Mouse (Mus musculus): Measurements from ENCODE around the gene Lrp1. TPM values are rescaled to one million over a fixed set of nuclear protein-coding genes. Genes with fewer than 3 reads are reported as not detected.

The Lrp1 gene
- polyA plus RNA-seq, 1 experiment from 2014 or later, result 34.6 TPM

DNA sequence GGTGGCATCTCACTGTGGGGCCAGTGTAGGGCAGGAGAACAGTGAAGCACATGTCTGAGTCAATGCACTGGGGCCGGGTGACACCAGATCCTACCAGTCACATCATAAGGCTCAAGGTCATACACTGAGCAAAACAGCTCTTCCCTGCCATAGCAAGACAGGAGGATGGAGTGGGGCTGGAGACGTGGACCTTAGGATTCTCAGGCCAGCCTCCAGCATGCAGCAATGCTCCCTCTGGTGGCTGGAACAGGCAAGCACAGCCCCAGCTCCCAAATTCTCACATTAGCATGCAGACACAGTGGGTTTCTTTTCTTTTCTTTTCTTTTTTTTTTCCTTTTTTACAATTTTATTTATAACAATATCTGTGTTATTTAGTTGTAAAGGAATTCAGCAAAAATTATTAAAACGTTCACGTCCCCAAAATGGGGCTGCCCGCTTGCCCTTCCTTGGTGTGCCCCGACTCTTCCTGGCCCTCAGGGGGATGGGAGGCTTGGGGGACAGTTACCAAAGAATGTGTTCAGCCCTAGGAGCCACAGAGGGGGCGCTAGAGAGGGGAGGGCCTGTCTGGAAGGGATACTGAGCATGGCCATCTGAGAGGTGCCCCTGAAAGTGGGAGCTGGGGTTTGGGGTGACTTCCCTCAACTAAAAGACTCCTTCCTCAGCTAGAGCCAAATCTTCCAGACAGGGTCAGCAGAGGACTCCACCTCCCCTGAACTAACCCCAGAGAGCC, 82.9 kb downstream of the Lrp1 start:
- 0 out of 2 replicates have a peak, but pooled peaks have one; percentile 27 for ATAC-seq (replicated peaks; ENCODE audit: insufficient number of reproducible peaks, low FRiP score, low TSS enrichment)
- H3K4me3 ChIP-seq (ENCODE audit: low read depth, low read length), result no peak overlapping the region
- no peak overlapping the region for H3K4me2 ChIP-seq
- no peak overlapping the region for H3K9ac ChIP-seq (ENCODE audit: low read depth, low read length)
- peaks cover 10% of the 10 kb centered on the region for H3K4me1 ChIP-seq (ENCODE audit: control insufficient read depth, insufficient read depth, low read length)
- no peaks in the 10 kb centered on the region for H3K9me3 ChIP-seq (replicated peaks; ENCODE audit: control insufficient read depth, low read length)
- peaks cover 38% of the 10 kb centered on the region for H3K27me3 ChIP-seq (ENCODE audit: control insufficient read depth, insufficient read depth, low read length)
- no peak overlapping the region for H3K27ac ChIP-seq (ENCODE audit: low read depth, low read length)
- WGBS (ENCODE audit: insufficient replicate concordance), result 24% methylated on average over 7 of the region's 7 CpGs
- H3K36me3 ChIP-seq (ENCODE audit: control insufficient read depth, insufficient read depth, low read length), result peaks cover 17% of the 10 kb centered on the region

- Histone ChIP-seq H3K4me1 (ENCODE audit: control insufficient read depth, insufficient read depth, low read length) (peaks cover 10% of the 10 kb centered on the region), H3K27ac (ENCODE audit: low read depth, low read length) (no peak overlapping the region), H3K27me3 (ENCODE audit: control insufficient read depth, insufficient read depth, low read length) (peaks cover 51% of the 10 kb centered on the region), H3K4me3 (ENCODE audit: low read depth, low read length) (no peak overlapping the region), H3K9me3 (replicated peaks; ENCODE audit: control insufficient read depth, low read length) (no peaks in the 10 kb centered on the region), H3K36me3 (ENCODE audit: control insufficient read depth, insufficient read depth, low read length) (peaks cover 12% of the 10 kb centered on the region), H3K4me2 (no peak overlapping the region), H3K9ac (ENCODE audit: low read depth, low read length) (no peak overlapping the region)
- no peak for ATAC-seq (replicated peaks; ENCODE audit: insufficient number of reproducible peaks, low FRiP score, low TSS enrichment)
- 11% methylated on average over 8 of the region's 8 CpGs for WGBS (ENCODE audit: insufficient replicate concordance)
Observed at GRCm38 (mm10) chr10:127536586-127537314, 84.2 kb downstream of the Lrp1 start.

- Histone ChIP-seq H3K36me3 (ENCODE audit: control insufficient read depth, insufficient read depth, low read length) (peaks cover 4% of the 10 kb centered on the region; the same call in 1 of the 2 replicates), H3K4me2 (peak overlapping the region; percentile 67), H3K4me3 (ENCODE audit: low read depth, low read length) (peak overlapping the region; percentile 41; the same call in 1 of the 2 replicates), H3K27me3 (ENCODE audit: control insufficient read depth, insufficient read depth, low read length) (peaks cover 69% of the 10 kb centered on the region), H3K27ac (ENCODE audit: low read depth, low read length) (no peak overlapping the region), H3K9me3 (replicated peaks; ENCODE audit: control insufficient read depth, low read length) (no peaks in the 10 kb centered on the region), H3K9ac (ENCODE audit: low read depth, low read length) (no peak overlapping the region), H3K4me1 (ENCODE audit: control insufficient read depth, insufficient read depth, low read length) (peaks cover 13% of the 10 kb centered on the region)
- 1% methylated on average over 30 of the region's 30 CpGs for WGBS (ENCODE audit: insufficient replicate concordance)
- ATAC-seq (replicated peaks; ENCODE audit: insufficient number of reproducible peaks, low FRiP score, low TSS enrichment), result no peak
Observed at GRCm38 (mm10) chr10:127534929-127535384, 86.0 kb downstream of the Lrp1 start.

DNA sequence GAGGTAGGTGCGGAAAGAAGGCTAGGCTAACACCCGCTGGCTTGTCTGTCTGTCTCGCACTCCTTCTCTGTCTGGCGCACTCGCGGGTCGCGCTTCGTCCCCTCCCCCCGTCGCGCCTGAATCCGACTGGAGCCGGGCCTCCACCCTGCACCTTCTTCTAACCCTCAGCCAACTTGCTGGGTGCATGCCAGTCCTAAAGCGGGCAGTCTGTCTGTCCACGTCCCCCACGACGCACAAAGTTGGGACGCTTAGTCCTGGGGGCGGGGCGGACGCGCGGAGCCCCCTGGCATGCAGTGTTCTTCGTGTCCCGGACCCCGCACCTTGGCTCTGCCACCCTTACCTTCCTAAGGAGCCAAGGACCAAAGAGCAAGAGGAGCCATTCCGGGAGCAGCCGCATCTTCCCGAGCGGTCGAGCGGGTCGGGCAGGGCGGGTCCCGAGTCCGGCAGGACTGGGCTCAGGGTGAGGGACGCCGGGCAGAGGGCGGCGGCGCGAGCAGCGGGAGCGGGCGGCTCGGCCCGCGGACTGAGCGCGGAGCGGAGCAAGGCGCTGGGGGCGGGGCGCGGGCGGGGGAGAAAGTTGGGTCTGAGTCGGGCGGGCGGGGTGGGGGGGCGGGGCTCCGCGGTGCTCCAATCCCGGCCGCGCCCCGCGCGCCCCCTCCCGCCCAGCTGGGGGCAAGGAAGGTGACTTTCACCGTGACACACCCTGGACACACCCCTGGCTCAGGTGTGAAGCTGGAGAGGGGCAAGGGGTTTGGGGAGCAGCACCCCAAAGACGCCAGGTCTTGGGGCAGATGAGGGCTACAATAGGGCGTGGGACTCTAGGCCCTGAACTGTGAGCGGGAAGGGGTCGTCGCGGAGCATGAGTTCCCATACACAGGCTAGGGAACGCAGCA, 86.7 kb downstream of the Lrp1 start, which contains the start of gene Nxph4:
Nxph4 (minus strand) TSS at position 524 of the 893 bp plus-strand sequence.
- Histone ChIP-seq H3K27ac (ENCODE audit: low read depth, low read length) (no peak within 1 kb of the TSS), H3K9me3 (replicated peaks; ENCODE audit: control insufficient read depth, low read length) (no peaks in the 10 kb centered on the region), H3K9ac (ENCODE audit: low read depth, low read length) (peak within 1 kb of the TSS; percentile 54), H3K4me2 (peak within 1 kb of the TSS; percentile 67), H3K4me3 (ENCODE audit: low read depth, low read length) (peak within 1 kb of the TSS; percentile 41), H3K27me3 (ENCODE audit: control insufficient read depth, insufficient read depth, low read length) (peaks cover 76% of the 10 kb centered on the region), H3K4me1 (ENCODE audit: control insufficient read depth, insufficient read depth, low read length) (peaks cover 13% of the 10 kb centered on the region), H3K36me3 (ENCODE audit: control insufficient read depth, insufficient read depth, low read length) (peaks cover 1% of the 10 kb centered on the region; the same call in 1 of the 2 replicates)
- WGBS (ENCODE audit: insufficient replicate concordance), result 1% methylated on average over 60 of the region's 78 CpGs
- no peak for ATAC-seq (replicated peaks; ENCODE audit: insufficient number of reproducible peaks, low FRiP score, low TSS enrichment)

- Histone ChIP-seq H3K9ac (ENCODE audit: low read depth, low read length) (no peak overlapping the region), H3K9me3 (replicated peaks; ENCODE audit: control insufficient read depth, low read length) (no peaks in the 10 kb centered on the region), H3K4me1 (ENCODE audit: control insufficient read depth, insufficient read depth, low read length) (peaks cover 19% of the 10 kb centered on the region), H3K4me2 (no peak overlapping the region), H3K27ac (ENCODE audit: low read depth, low read length) (no peak overlapping the region), H3K36me3 (ENCODE audit: control insufficient read depth, insufficient read depth, low read length) (no peaks in the 10 kb centered on the region), H3K4me3 (ENCODE audit: low read depth, low read length) (no peak overlapping the region), H3K27me3 (ENCODE audit: control insufficient read depth, insufficient read depth, low read length) (peaks cover 100% of the 10 kb centered on the region)
- WGBS (ENCODE audit: insufficient replicate concordance), result 1% methylated on average over 4 of the region's 4 CpGs
- ATAC-seq (replicated peaks; ENCODE audit: insufficient number of reproducible peaks, low FRiP score, low TSS enrichment), result no peak
Observed at GRCm38 (mm10) chr10:127531548-127531947, 89.4 kb downstream of the Lrp1 start.

- Histone ChIP-seq H3K27ac (ENCODE audit: low read depth, low read length) (no peak overlapping the region), H3K4me2 (no peak overlapping the region; the same call in 1 of the 2 replicates), H3K36me3 (ENCODE audit: control insufficient read depth, insufficient read depth, low read length) (no peaks in the 10 kb centered on the region), H3K27me3 (ENCODE audit: control insufficient read depth, insufficient read depth, low read length) (peaks cover 100% of the 10 kb centered on the region), H3K9me3 (replicated peaks; ENCODE audit: control insufficient read depth, low read length) (no peaks in the 10 kb centered on the region), H3K4me3 (ENCODE audit: low read depth, low read length) (no peak overlapping the region), H3K9ac (ENCODE audit: low read depth, low read length) (no peak overlapping the region), H3K4me1 (ENCODE audit: control insufficient read depth, insufficient read depth, low read length) (peaks cover 22% of the 10 kb centered on the region)
- no peak for ATAC-seq (replicated peaks; ENCODE audit: insufficient number of reproducible peaks, low FRiP score, low TSS enrichment)
- under 1% methylated on average over 22 of the region's 25 CpGs for WGBS (ENCODE audit: insufficient replicate concordance)
Observed at GRCm38 (mm10) chr10:127530945-127531344, 90.0 kb downstream of the Lrp1 start.

- Histone ChIP-seq H3K4me2 (no peak overlapping the region), H3K36me3 (ENCODE audit: control insufficient read depth, insufficient read depth, low read length) (no peaks in the 10 kb centered on the region), H3K27me3 (ENCODE audit: control insufficient read depth, insufficient read depth, low read length) (peaks cover 95% of the 10 kb centered on the region), H3K9ac (ENCODE audit: low read depth, low read length) (no peak overlapping the region), H3K9me3 (replicated peaks; ENCODE audit: control insufficient read depth, low read length) (no peaks in the 10 kb centered on the region), H3K27ac (ENCODE audit: low read depth, low read length) (no peak overlapping the region), H3K4me1 (ENCODE audit: control insufficient read depth, insufficient read depth, low read length) (peaks cover 13% of the 10 kb centered on the region), H3K4me3 (ENCODE audit: low read depth, low read length) (no peak overlapping the region)
- 3% methylated on average over 17 of the region's 17 CpGs for WGBS (ENCODE audit: insufficient replicate concordance)
- ATAC-seq (replicated peaks; ENCODE audit: insufficient number of reproducible peaks, low FRiP score, low TSS enrichment), result 0 out of 2 replicates have a peak, but pooled peaks have one; percentile 37
Observed at GRCm38 (mm10) chr10:127527481-127527880, 93.5 kb downstream of the Lrp1 start.

GRCm38 (mm10) chr10:127526681-127527080, 94.3 kb downstream of the Lrp1 start:
- Histone ChIP-seq H3K9ac (ENCODE audit: low read depth, low read length) (no peak overlapping the region), H3K27ac (ENCODE audit: low read depth, low read length) (no peak overlapping the region), H3K4me1 (ENCODE audit: control insufficient read depth, insufficient read depth, low read length) (peaks cover 14% of the 10 kb centered on the region), H3K36me3 (ENCODE audit: control insufficient read depth, insufficient read depth, low read length) (no peaks in the 10 kb centered on the region), H3K4me2 (peak overlapping the region; percentile 51), H3K4me3 (ENCODE audit: low read depth, low read length) (peak overlapping the region; percentile 29), H3K9me3 (replicated peaks; ENCODE audit: control insufficient read depth, low read length) (no peaks in the 10 kb centered on the region), H3K27me3 (ENCODE audit: control insufficient read depth, insufficient read depth, low read length) (peaks cover 87% of the 10 kb centered on the region)
- ATAC-seq (replicated peaks; ENCODE audit: insufficient number of reproducible peaks, low FRiP score, low TSS enrichment), result no peak; the same call in 1 of the 2 replicates
- whole genome bisulfite sequencing (ENCODE audit: insufficient replicate concordance), result under 1% methylated on average over 26 of the region's 26 CpGs

Measured in heart, embryonic 11.5 days (tissue).